Mouse (Mus musculus) granulocyte monocyte progenitor cell, adult 5-6 weeks (primary cell): ENCODE measurements around the gene Mrps31. TPM values are rescaled to one million over a fixed set of nuclear protein-coding genes. Genes with fewer than 3 reads are reported as not detected.

Experiments
- total RNA-seq, 2 experiments: library from RNA; stranded (forward) in 1 of 2; stranded (reverse) in 1 of 2; fragments of 200-712, 200-1000 nt in 1 of 2; fragments of >200 nt in 1 of 2; fragmentation: Nextera tagmentation in 1 of 2; gene quantifications; 2 replicates each; pipeline ENCODE4 v1.2.3; 2014 to 2017

Gene Mrps31
- total RNA-seq, 2 experiments from 2014 or later, result 20.7 to 31.5 TPM

Other genes with a start within 250 kb of the Mrps31 start
- gene Nek3, start 244.9 kb upstream of the Mrps31 start, total RNA-seq (2014; fragmentation: Nextera tagmentation), result 1.1 and 1.9 TPM in 2 replicates
- gene Nek3, start 244.9 kb upstream of the Mrps31 start, total RNA-seq (2017), result 3.1 and 7.2 TPM in 2 replicates
- 35.7 and 43.3 TPM in 2 replicates for gene Ckap2, start 225.5 kb upstream of the Mrps31 start, total RNA-seq (2014; fragmentation: Nextera tagmentation)
- 32.7 and 39.6 TPM in 2 replicates for gene Ckap2, start 225.5 kb upstream of the Mrps31 start, total RNA-seq (2017)
- gene Vps36, start 218.6 kb upstream of the Mrps31 start, total RNA-seq (2014; fragmentation: Nextera tagmentation), result 30.2 and 45.5 TPM in 2 replicates
- gene Vps36, start 218.6 kb upstream of the Mrps31 start, total RNA-seq (2017), result 44.6 and 50.3 TPM in 2 replicates
- gene Thsd1, start 184.0 kb upstream of the Mrps31 start, total RNA-seq (2014; fragmentation: Nextera tagmentation), result 1.1 and 1.8 TPM in 2 replicates
- gene Thsd1, start 184.0 kb upstream of the Mrps31 start, total RNA-seq (2017), result 0.86 and 1.3 TPM in 2 replicates
- gene Tpte, start 127.9 kb upstream of the Mrps31 start, total RNA-seq (2014; fragmentation: Nextera tagmentation), result not detected in 2 replicates
- gene Tpte, start 127.9 kb upstream of the Mrps31 start, total RNA-seq (2017), result not detected in 2 replicates
- gene Slc25a15, start 12.8 kb upstream of the Mrps31 start, total RNA-seq (2014; fragmentation: Nextera tagmentation), result 11.1 and 11.4 TPM in 2 replicates
- gene Slc25a15, start 12.8 kb upstream of the Mrps31 start, total RNA-seq (2017), result 10.3 and 12.2 TPM in 2 replicates